Mouse (Mus musculus) duodenum, adult 2 months (tissue): Measurements from ENCODE around the gene Sit1. TPM values are rescaled to one million over a fixed set of nuclear protein-coding genes. Genes with fewer than 3 reads are reported as not detected.

Experiments used
- polyA plus RNA-seq: library from polyadenylated mRNA; depleted of rRNA; stranded (reverse); fragments of >200 nt; gene quantifications from 2 replicates; pipeline ENCODE4 v1.2.3, GENCODE M21; 2012; ENCODE audit warnings: low replicate concordance; rRNA removed

Gene Sit1
- 1.0 and 1.3 TPM in 2 replicates for polyA plus RNA-seq

GRCm38 (mm10) chr4:43483535-43484091 is at the start of gene Sit1:
Gene Sit1, minus strand, starts transcription at chr4:43483734.

GRCm38 (mm10) chr4:43506536-43507185 is 23.1 kb upstream of the Sit1 start, which contains the start of gene Car9:
Gene Car9, plus strand, starts transcription at chr4:43506966.

GRCm38 (mm10) chr4:43499407-43500333 is 16.1 kb upstream of the Sit1 start, which contains the start of gene Arhgef39:
Gene Arhgef39, minus strand, starts transcription at chr4:43499695.

GRCm38 (mm10) chr4:43492821-43493185 is 9.3 kb upstream of the Sit1 start, which contains the start of gene Ccdc107:
Gene Ccdc107, plus strand, starts transcription at chr4:43492900.

GRCm38 (mm10) chr4:43454041-43454836 is 29.3 kb downstream of the Sit1 start, which contains the start of gene Cd72:
Gene Cd72, minus strand, starts transcription at chr4:43454628.

GRCm38 (mm10) chr4:43441639-43442038 is 41.9 kb downstream of the Sit1 start, which contains the start of gene Tesk1:
Gene Tesk1, plus strand, starts transcription at chr4:43441939.

Other genes with a start within 250 kb of the Sit1 start
- not detected in 2 replicates for gene Atp8b5, start 216.6 kb downstream of the Sit1 start, polyA plus RNA-seq
- 8.1 and 9.9 TPM in 2 replicates for gene Rusc2, start 101.8 kb downstream of the Sit1 start, polyA plus RNA-seq
- gene Fam166b, start 54.6 kb downstream of the Sit1 start, polyA plus RNA-seq, result 0.15 and 0.32 TPM in 2 replicates
- gene Tesk1, start 41.8 kb downstream of the Sit1 start, polyA plus RNA-seq, result 82.2 and 96.7 TPM in 2 replicates
- 2.3 and 3.4 TPM in 2 replicates for gene Cd72, start 29.1 kb downstream of the Sit1 start, polyA plus RNA-seq
- gene Ccdc107, start 9.2 kb upstream of the Sit1 start, polyA plus RNA-seq, result 470 and 876 TPM in 2 replicates
- 41.0 and 46.8 TPM in 2 replicates for gene Arhgef39, start 16.0 kb upstream of the Sit1 start, polyA plus RNA-seq
- gene Car9, start 23.2 kb upstream of the Sit1 start, polyA plus RNA-seq, result 55.7 and 182 TPM in 2 replicates
- gene Tpm2, start 40.0 kb upstream of the Sit1 start, polyA plus RNA-seq, result 26.4 and 45.4 TPM in 2 replicates
- 123 and 169 TPM in 2 replicates for gene Creb3, start 78.6 kb upstream of the Sit1 start, polyA plus RNA-seq
- gene Tln1, start 79.0 kb upstream of the Sit1 start, polyA plus RNA-seq, result 45.3 and 46.9 TPM in 2 replicates
- 27.0 and 43.1 TPM in 2 replicates for gene Rgp1, start 95.0 kb upstream of the Sit1 start, polyA plus RNA-seq
- gene Gba2, start 95.1 kb upstream of the Sit1 start, polyA plus RNA-seq, result 6.5 and 8.3 TPM in 2 replicates
- gene Msmp, start 100.8 kb upstream of the Sit1 start, polyA plus RNA-seq, result 0.26 TPM in 1 of 2 replicates, not detected in the other
- gene Npr2, start 148.2 kb upstream of the Sit1 start, polyA plus RNA-seq, result 4.7 and 10.2 TPM in 2 replicates
- gene Spag8, start 169.9 kb upstream of the Sit1 start, polyA plus RNA-seq, result 0.52 and 0.68 TPM in 2 replicates
- gene Hint2, start 172.7 kb upstream of the Sit1 start, polyA plus RNA-seq, result 62.8 and 89.1 TPM in 2 replicates
- gene Tmem8b, start 185.2 kb upstream of the Sit1 start, polyA plus RNA-seq, result 4.5 and 6.5 TPM in 2 replicates
- gene Fam221b, start 185.4 kb upstream of the Sit1 start, polyA plus RNA-seq, result not detected in 2 replicates
- not detected in 2 replicates for gene Olfr70, start 217.1 kb upstream of the Sit1 start, polyA plus RNA-seq
- gene Olfr71, start 226.5 kb upstream of the Sit1 start, polyA plus RNA-seq, result not detected in 2 replicates
- 2.7 and 2.8 TPM in 2 replicates for gene Hrct1, start 243.5 kb upstream of the Sit1 start, polyA plus RNA-seq
- 0.65 and 0.94 TPM in 2 replicates for gene Spaar, start 246.3 kb upstream of the Sit1 start, polyA plus RNA-seq